Mouse (Mus musculus) forebrain, postnatal 0 days (tissue): ENCODE results near the gene Nlk. TPM values are rescaled to one million over a fixed set of nuclear protein-coding genes. Genes with fewer than 3 reads are reported as not detected.
A peak's percentile ranks its signal among the peaks of the same experiment; 100 is the strongest.

Source experiments
- ATAC-seq: fragments of 200-750 bp; cut with Nextera tagmentation; 2 replicates; pipeline ENCODE4 v1.8.0; 2017; ENCODE audit warnings: mild to moderate bottlenecking, moderate library complexity
- DNase-seq: peaks from one replicate; pipeline ENCODE4 v3.0.0-alpha.2; 2015
- H3K27ac ChIP-seq: fragments of 300-500 bp; sonication (generic); 2 replicates; pipeline ENCODE4 v1.5.1; 2014; ENCODE audit warnings: low read depth, mild to moderate bottlenecking, antibody characterized with exemption, low read length, moderate library complexity, mixed read lengths
- H3K27me3 ChIP-seq: fragments of 300-500 bp; sonication (generic); 2 replicates; pipeline ENCODE4 v1.6.1; 2014; ENCODE audit warnings: mild to moderate bottlenecking, low read length, mixed read lengths; ENCODE audit not compliant: insufficient read depth
- H3K36me3 ChIP-seq: fragments of 300-500 bp; sonication (generic); 2 replicates; pipeline ENCODE4 v1.6.1; 2014; ENCODE audit warnings: mild to moderate bottlenecking, moderate library complexity; ENCODE audit not compliant: insufficient read depth
- H3K4me1 ChIP-seq: fragments of 300-500 bp; sonication (generic); 2 replicates; pipeline ENCODE4 v1.6.1; 2014; ENCODE audit warnings: antibody characterized with exemption; ENCODE audit not compliant: insufficient read depth
- H3K4me2 ChIP-seq: fragments of 300-500 bp; sonication (generic); 2 replicates; pipeline ENCODE4 v1.6.1; 2014; ENCODE audit warnings: low read depth, mild to moderate bottlenecking, moderate library complexity
- H3K4me3 ChIP-seq: fragments of 300-500 bp; sonication (generic); 2 replicates; pipeline ENCODE4 v1.5.1; 2014; ENCODE audit warnings: low read depth, low read length, mixed read lengths
- H3K9ac ChIP-seq: fragments of 300-500 bp; sonication (generic); 2 replicates; pipeline ENCODE4 v1.6.1; 2014; ENCODE audit warnings: mild to moderate bottlenecking
- H3K9me3 ChIP-seq: fragments of 300-500 bp; sonication (generic); 2 replicates; pipeline ENCODE4 v1.6.1; 2016; ENCODE audit warnings: low read length
- CTCF ChIP-seq: sonication (generic); IDR thresholded peaks from 2 replicates; pipeline ENCODE4 v1.5.1; 2016; ENCODE audit warnings: antibody characterized with exemption, control low read depth, low read depth
- WGBS: fragments of 180-500 bp; shearing (Covaris S2); extraction: QIAGEN DNeasy Blood & Tissue Kit; methylation state at CpG from one replicate; pipeline ENCODE4 v1.1.7; 2014; 5-methylcytosine and 5-hydroxymethylcytosine counted together
- polyA plus RNA-seq: library from polyadenylated mRNA; unstranded; fragments of >200 nt; fragmentation: Nextera tagmentation; extraction: Ambion mirVana; gene quantifications from 2 replicates; pipeline ENCODE4 v1.2.1, GENCODE M21; 2015
- total RNA-seq: library from RNA; depleted of rRNA; stranded (reverse); fragments of >200 nt; gene quantifications from 2 replicates; pipeline ENCODE4 v1.2.3, GENCODE M21; 2014

Nlk gene
- total and polyA plus RNA-seq, 2 experiments from 2014 or later = 27.8 to 43.1 TPM

DNA sequence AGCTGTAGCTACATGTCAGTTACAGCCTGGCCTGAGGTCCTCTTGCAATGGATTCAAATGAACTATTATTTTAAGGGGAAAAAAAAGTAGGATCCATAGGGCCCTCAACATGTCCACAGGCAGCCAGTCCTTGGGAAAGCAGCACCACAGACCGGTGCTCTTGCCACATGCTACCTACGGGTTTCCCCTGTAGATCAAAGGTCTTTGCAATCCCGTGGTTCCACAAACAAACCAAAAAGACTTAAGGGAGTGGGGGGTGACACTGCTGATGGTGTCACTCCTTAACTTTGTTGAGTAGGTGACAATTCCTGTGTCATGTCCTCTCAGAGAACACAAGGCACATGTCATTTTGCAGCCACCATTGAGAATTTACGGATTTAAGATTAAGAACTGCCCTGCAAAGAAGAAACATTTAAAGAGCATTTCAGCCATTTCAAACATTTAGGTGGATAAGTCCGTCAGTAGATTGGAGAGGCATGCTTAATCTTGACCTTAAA is 147.6 kb downstream of the Nlk start:
- ATAC-seq (no peak), DNase-seq (peak; percentile 13)
- no peaks in the 10 kb centered on the region for H3K36me3 ChIP-seq
- TF ChIP-seq CTCF = no peak
- peaks cover 9% of the 10 kb centered on the region; the same call in 1 of the 2 replicates for H3K4me1 ChIP-seq
- no peak overlapping the region for H3K27ac ChIP-seq
- peak overlapping the region; percentile 69 for H3K4me2 ChIP-seq
- peak overlapping the region; percentile 59 for H3K4me3 ChIP-seq
- peak overlapping the region; percentile 67; the same call in 1 of the 2 replicates for H3K9ac ChIP-seq
- H3K9me3 ChIP-seq = no peaks in the 10 kb centered on the region
- 17% methylated on average over 5 of the region's 5 CpGs for WGBS
- no peaks in the 10 kb centered on the region for H3K27me3 ChIP-seq

DNA sequence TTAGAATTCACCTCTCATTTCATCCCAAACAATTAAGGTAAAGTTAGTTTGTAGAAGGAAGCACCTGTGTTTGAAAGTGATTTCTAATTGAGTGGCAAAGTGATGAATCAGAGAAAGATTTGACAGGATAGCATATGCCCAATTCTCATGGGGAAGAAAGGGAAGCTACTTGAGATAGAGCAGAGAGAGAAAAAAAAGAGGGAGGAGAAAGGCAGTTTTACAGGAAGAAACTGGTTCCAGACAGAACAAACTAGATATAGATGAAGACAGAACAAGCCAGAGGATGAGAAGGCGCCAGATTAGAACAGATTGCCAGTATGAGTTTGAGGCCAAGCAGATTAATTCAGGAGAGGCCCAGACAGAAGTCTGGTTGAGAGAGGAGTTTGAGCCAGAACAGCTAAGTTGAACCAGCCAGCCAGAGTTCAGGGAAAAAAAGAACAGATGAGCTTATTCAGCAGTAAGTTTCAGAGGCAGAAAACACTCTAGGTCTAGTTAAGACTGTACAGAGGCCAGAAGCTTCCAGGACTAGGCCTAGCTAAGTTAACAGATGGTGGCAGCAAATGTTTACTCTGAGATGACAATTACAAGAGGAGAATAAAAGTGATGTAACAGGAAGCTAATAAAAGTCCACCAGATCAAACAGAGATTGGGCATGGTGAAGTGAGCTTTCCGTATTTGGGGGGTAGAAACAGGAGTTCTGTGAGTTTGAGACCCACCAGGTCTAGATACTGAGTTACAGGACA is 149.3 kb downstream of the Nlk start:
- Histone ChIP-seq H3K9me3 (no peaks in the 10 kb centered on the region), H3K4me2 (no peak overlapping the region), H3K9ac (no peak overlapping the region), H3K4me1 (peaks cover 9% of the 10 kb centered on the region; the same call in 1 of the 2 replicates), H3K4me3 (no peak overlapping the region), H3K27ac (no peak overlapping the region), H3K36me3 (peaks cover 11% of the 10 kb centered on the region; the same call in 1 of the 2 replicates), H3K27me3 (no peaks in the 10 kb centered on the region)
- DNase-seq (peak; percentile 23), ATAC-seq (no peak)
- TF ChIP-seq CTCF = no peak
- 82% methylated on average over 2 of the region's 2 CpGs for WGBS

DNA sequence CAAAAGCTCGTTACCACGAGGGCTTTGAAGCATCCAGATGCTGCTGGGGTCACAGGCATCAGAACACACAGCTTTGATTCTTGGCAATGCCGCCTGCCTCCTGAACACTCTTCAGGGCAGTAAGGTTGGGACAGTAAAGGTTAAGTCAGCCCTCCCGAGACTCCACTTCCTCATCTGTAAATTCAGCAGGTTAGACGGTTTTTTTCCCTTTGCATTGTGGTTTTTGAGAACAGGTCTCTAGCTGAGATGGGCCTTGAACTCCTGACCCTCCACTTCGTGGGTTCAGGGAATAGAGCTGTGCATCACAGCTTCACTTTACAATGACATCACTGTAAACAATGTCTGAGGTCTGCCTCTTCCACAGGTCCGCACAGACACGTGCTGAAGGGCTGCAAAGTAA is 152.0 kb downstream of the Nlk start:
- TF ChIP-seq CTCF = no peak
- no peak overlapping the region for H3K27ac ChIP-seq
- H3K4me2 ChIP-seq = no peak overlapping the region
- ATAC-seq (no peak), DNase-seq (no peak)
- H3K9ac ChIP-seq = no peak overlapping the region
- no peaks in the 10 kb centered on the region for H3K27me3 ChIP-seq
- H3K36me3 ChIP-seq = peaks cover 24% of the 10 kb centered on the region
- 0 out of 2 replicates have a peak, but pooled peaks cover 6% of the 10 kb centered on the region for H3K4me1 ChIP-seq
- H3K4me3 ChIP-seq = no peak overlapping the region
- H3K9me3 ChIP-seq = no peaks in the 10 kb centered on the region
- 67% methylated on average over 8 of the region's 8 CpGs for WGBS

- Histone ChIP-seq H3K9me3 (no peaks in the 10 kb centered on the region), H3K4me3 (no peak overlapping the region), H3K9ac (no peak overlapping the region), H3K4me1 (0 out of 2 replicates have a peak, but pooled peaks cover 5% of the 10 kb centered on the region), H3K4me2 (no peak overlapping the region), H3K27ac (no peak overlapping the region), H3K27me3 (no peaks in the 10 kb centered on the region), H3K36me3 (peaks cover 28% of the 10 kb centered on the region)
- DNase-seq = peak; percentile 35
- WGBS = 92% methylated on average over 7 of the region's 7 CpGs
- peak; percentile 42 for TF ChIP-seq CTCF
- ATAC-seq = no peak; the same call in 1 of the 2 replicates
Observed at GRCm38 (mm10) chr11:78544449-78545111, 152.6 kb downstream of the Nlk start.

DNA sequence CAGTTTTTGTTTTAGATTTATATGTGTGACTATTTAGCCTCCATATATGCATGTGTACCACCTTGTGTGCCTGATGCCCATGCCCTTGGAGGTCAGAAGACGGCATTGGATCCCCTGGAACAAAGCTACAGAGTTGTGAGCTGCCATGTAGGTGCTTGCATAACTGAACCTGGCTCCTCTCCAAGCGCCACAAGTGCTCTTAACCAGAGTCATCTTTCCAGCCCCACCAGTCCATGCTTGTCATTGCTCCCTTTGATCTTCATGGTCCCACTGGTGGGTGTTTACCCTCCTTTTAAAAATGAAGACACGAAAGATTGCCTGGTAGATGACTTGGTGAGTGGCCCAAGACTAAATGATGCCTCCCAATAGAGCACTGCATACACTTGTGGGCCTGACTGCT is 156.8 kb downstream of the Nlk start:
- Histone ChIP-seq H3K9me3 (no peaks in the 10 kb centered on the region), H3K27ac (no peak overlapping the region), H3K9ac (no peak overlapping the region), H3K27me3 (no peaks in the 10 kb centered on the region), H3K4me1 (no peaks in the 10 kb centered on the region), H3K4me3 (no peak overlapping the region), H3K4me2 (no peak overlapping the region), H3K36me3 (peaks cover 36% of the 10 kb centered on the region)
- TF ChIP-seq CTCF = no peak
- DNase-seq = no peak
- 91% methylated on average over 3 of the region's 3 CpGs for WGBS
- no peak for ATAC-seq

- DNase-seq (no peak), ATAC-seq (no peak)
- H3K4me3 ChIP-seq = peak overlapping the region; percentile 65
- TF ChIP-seq CTCF = no peak
- 3% methylated on average over 14 of the region's 14 CpGs for WGBS
- peaks cover 21% of the 10 kb centered on the region for H3K36me3 ChIP-seq
- H3K9me3 ChIP-seq = no peaks in the 10 kb centered on the region
- H3K27me3 ChIP-seq = no peaks in the 10 kb centered on the region
- peaks cover 10% of the 10 kb centered on the region for H3K4me1 ChIP-seq
- H3K9ac ChIP-seq = peak overlapping the region; percentile 75
- peak overlapping the region; percentile 85 for H3K27ac ChIP-seq
- peak overlapping the region; percentile 77 for H3K4me2 ChIP-seq
Observed at GRCm38 (mm10) chr11:78536690-78537084, 160.5 kb downstream of the Nlk start.

GRCm38 (mm10) chr11:78536080-78536689 is 161.0 kb downstream of the Nlk start, which contains the start of the genes Tnfaip1 and Ift20:
Gene Tnfaip1, minus strand, starts transcription at chr11:78536332.
Gene Ift20, plus strand, starts transcription at chr11:78536361.
- ATAC-seq = peak; percentile 99
- H3K9ac ChIP-seq = peak within 1 kb of the TSS; percentile 75
- peak within 1 kb of the TSS; percentile 87 for H3K27ac ChIP-seq
- DNase-seq = peak; percentile 98
- H3K4me3 ChIP-seq = peak within 1 kb of the TSS; percentile 65
- no peaks in the 10 kb centered on the region for H3K27me3 ChIP-seq
- H3K36me3 ChIP-seq = peaks cover 21% of the 10 kb centered on the region
- H3K4me1 ChIP-seq = peaks cover 10% of the 10 kb centered on the region
- H3K9me3 ChIP-seq = no peaks in the 10 kb centered on the region
- WGBS = under 1% methylated on average over 52 of the region's 52 CpGs
- TF ChIP-seq CTCF = 0 out of 2 replicates have a peak, but pooled peaks have one; percentile 9
- peak within 1 kb of the TSS; percentile 77 for H3K4me2 ChIP-seq
